Mouse (Mus musculus) gastrocnemius, adult 2 months (tissue): Measurements from ENCODE around the gene Plin5. TPM values are rescaled to one million over a fixed set of nuclear protein-coding genes. Genes with fewer than 3 reads are reported as not detected.
A peak's percentile ranks its signal among the peaks of the same experiment; 100 is the strongest.

ENCODE experiments used
- DNase-seq: peaks from one replicate; pipeline ENCODE4 v3.0.0; 2022
- H3K27ac ChIP-seq: fragments of 200-600 bp; 2 replicates; pipeline ENCODE4 v1.8.1; 2022; ENCODE audit warnings: mild to moderate bottlenecking
- H3K4me3 ChIP-seq: fragments of 200-600 bp; 2 replicates; pipeline ENCODE4 v1.8.1; 2022; ENCODE audit warnings: mild to moderate bottlenecking, moderate library complexity
- CTCF ChIP-seq: fragments of 200-600 bp; IDR thresholded peaks from 2 replicates; pipeline ENCODE4 v1.8.1; 2022; ENCODE audit warnings: antibody characterized with exemption, mild to moderate bottlenecking, moderate library complexity
- intact Hi-C: fragments of 180-260 bp; cut with DNase I; formaldehyde crosslinking; loops from one replicate; pipeline ENCODE4 v1.15.1; 2025
- long read RNA-seq, 2 experiments: library from polyadenylated mRNA; stranded (forward); transcript quantifications; one replicate each; pipeline ENCODE4 v2.0.0; 2021
- total RNA-seq, 2 experiments: library from RNA; stranded (reverse); gene quantifications; 2 replicates each; pipeline ENCODE4 v1.2.3; 2021

Gene Plin5
- 10 to 100 TPM; 22.9 to 55.7 TPM for total RNA-seq
- long read RNA-seq, experiment 1, transcript Plin5-202 (8 exons, 1,986 nt), result minor isoform, 24 of 242 reads
- long read RNA-seq, experiment 1, transcript Plin5-201 (9 exons, 1,986 nt), result major isoform, 172 of 242 reads
- long read RNA-seq, experiment 1, partial matches to known transcripts, result 23 of 242 reads
- long read RNA-seq, experiment 1, other reads (novel, unspliced or antisense), result 23 of 242 reads
- long read RNA-seq, experiment 2, transcript Plin5-201 (9 exons, 1,986 nt), result major isoform, 216 of 310 reads
- long read RNA-seq, experiment 2, transcript Plin5-202 (8 exons, 1,986 nt), result minor isoform, 27 of 310 reads
- long read RNA-seq, experiment 2, partial matches to known transcripts, result 27 of 310 reads
- long read RNA-seq, experiment 2, other reads (novel, unspliced or antisense), result 40 of 310 reads

DNA sequence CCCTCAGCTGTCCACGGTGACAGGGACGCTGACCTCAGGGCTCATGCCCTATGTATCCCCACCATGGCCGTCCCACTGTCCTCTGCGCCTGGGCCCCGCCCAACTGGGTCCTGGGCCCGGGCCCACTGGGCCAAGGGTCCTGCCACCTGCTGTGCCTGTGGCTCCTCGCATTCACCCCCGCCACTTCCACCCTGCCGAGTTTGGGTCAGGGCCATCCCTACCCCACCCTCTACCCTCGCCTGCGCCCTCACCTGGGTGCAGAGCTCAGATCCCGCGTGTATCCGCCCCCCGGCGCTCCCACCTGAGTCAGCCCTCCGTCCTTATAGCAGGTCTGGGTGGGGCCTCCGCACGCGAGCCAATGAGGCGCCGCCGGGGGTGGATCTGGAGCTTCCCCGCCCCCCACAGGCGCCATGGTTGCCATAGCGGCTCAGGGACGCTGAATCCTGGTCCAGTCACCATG, at the start of gene Plin5:
TSS of gene Plin5 (minus strand) at position 346 of the 460 bp plus-strand sequence.
- DNase-seq, result peak; percentile 88
- intact Hi-C loops, result loop anchor here (10.0 kb wide), 1 partner anchor 488 kb away; the partner anchor contains the start of gene 2410015M20Rik
- TF ChIP-seq CTCF, result no peak
- Histone ChIP-seq H3K27ac (peak within 1 kb of the TSS; percentile 87), H3K4me3 (peak within 1 kb of the TSS; percentile 73)

DNA sequence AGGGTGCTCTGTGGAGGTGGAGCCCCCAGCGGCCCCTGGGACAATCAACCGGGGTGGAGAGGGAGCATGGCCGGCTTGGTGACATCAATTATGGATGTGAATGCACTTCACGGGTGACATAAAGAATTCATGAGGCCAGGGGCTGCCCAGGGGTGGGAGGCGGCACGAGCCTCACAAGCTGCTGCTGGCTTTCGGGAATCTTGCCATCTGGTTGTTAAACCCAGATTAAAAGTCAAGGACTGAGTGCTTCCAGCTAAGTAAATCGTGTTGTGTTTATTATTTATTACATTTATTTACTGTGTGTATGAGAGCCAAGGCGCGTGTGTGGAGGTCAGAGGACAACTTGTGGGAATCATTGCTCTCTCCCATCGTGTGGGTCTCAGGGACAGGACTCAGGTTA, 48.3 kb upstream of the Plin5 start:
- TF ChIP-seq CTCF, result no peak
- intact Hi-C loops, result no loop called here

DNA sequence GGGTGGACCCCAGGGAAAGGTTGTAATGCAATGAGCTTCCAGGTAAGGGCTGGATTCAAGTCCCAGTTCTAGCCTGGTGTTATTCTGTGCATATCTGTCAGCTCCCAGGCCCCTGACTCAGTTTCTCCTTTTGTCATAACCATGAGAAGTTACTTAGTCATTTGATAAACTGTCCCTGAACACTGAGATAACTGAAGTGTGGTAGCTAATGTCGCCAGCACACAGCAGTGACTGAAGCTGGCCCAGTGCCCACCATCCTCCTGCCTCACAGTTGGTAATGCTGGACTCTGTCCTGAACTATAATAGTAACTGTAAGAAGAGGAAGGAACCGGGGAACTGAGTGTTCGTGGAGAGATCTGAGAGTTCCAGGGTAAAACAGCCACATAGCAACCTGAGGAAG, 47.1 kb upstream of the Plin5 start:
- no peak overlapping the region for H3K4me3 ChIP-seq
- intact Hi-C loops, result no loop called here
- DNase-seq, result no peak
- no peak for TF ChIP-seq CTCF
- peak overlapping the region; percentile 48; the same call in 1 of the 2 replicates for H3K27ac ChIP-seq

More for the DNA sequence above, 48.3 kb upstream of the Plin5 start:
- no peak for DNase-seq
- Histone ChIP-seq H3K4me3 (no peak overlapping the region), H3K27ac (no peak overlapping the region)

DNA sequence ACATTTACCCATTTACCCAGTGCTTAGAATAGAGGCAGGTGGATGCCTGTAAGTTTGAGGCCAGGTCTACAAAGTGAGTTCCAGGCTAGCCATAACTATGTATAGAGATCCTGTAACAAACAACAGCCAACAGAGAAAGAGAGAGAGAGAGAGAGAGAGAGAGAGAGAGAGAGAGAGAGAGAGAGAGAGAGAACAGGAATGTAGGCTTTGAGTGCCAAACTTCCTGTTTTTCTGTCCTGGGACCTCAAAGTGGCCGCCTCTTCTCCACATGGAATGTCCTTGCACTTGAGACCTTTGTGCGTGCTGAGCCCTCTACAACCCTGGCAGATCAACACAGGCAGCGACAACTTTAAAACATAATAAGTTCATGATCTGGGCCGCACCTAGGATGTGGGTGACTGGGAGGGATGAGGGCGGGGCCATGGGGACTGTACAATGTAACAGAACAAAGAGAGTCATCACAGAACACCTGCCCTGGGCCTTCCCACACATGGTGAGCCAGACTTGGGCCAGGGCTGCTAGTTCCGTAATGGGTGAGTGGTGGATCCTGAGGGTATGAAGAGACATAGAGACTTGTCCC, 46.2 kb upstream of the Plin5 start:
- no peak for TF ChIP-seq CTCF
- peak overlapping the region; percentile 72 for H3K4me3 ChIP-seq
- intact Hi-C loops, result no loop called here
- DNase-seq, result no peak
- H3K27ac ChIP-seq, result peak overlapping the region; percentile 76

DNA sequence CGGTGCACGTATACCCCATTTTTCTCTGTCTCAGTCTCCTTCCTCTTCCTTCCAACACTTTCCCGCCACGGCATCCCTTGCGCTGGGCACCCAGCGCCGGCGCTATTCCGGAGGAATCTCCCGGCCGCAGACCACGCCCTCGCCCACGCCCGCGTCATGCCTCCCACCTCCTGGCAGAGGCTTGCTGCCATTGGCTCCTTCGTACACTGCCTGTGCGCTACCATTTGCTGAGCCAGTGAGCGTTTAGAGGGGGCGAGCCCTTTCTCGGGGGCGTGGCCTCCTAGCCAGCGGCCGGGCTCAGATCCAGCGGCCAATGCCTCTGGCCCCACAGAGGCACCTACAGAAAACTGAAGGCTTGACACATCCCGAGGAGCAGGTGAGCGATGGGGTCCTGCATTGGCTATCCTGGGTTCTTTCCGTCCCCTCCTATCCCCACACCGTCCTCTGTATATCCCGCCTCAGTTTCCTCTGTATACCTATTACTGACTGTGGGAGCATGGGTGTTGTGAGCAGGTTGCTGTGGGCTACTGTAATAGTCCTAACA, 44.9 kb upstream of the Plin5 start, which contains the start of gene Tnfaip8l1:
TSS of gene Tnfaip8l1 (plus strand) at position 247 of the 544 bp plus-strand sequence.
- peak within 1 kb of the TSS; percentile 78 for H3K27ac ChIP-seq
- intact Hi-C loops, result no loop called here
- TF ChIP-seq CTCF, result no peak

DNA sequence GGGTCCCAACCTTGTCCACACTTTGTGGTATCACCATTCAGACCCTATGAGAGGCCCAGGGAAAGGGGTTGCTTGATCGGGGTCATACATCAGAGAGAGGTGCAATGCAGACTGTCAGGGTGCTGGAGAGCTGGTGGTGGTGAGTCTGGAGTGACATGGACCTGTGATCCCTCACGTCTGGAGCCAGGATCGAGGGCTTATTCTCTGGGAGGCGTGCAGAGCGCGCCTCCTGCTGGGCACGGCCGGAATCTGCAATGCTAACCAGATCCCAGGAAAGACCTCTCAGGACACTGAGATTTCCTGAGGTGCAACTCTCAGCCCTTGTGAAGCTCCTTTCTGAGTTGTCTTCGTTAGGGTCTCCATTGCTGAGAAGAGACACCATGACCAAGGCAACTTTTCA, 42.3 kb upstream of the Plin5 start:
- intact Hi-C loops, result loop anchor here (1.0 kb wide), 1 partner anchor 25 kb away; no protein-coding TSS in a partner anchor
- peak; percentile 95 for TF ChIP-seq CTCF
- DNase-seq, result peak; percentile 75
- H3K4me3 ChIP-seq, result no peak overlapping the region
- H3K27ac ChIP-seq, result no peak overlapping the region

More for the DNA sequence above, 44.9 kb upstream of the Plin5 start, which contains the start of gene Tnfaip8l1:
- peak; percentile 96 for DNase-seq
- peak within 1 kb of the TSS; percentile 72 for H3K4me3 ChIP-seq

DNA sequence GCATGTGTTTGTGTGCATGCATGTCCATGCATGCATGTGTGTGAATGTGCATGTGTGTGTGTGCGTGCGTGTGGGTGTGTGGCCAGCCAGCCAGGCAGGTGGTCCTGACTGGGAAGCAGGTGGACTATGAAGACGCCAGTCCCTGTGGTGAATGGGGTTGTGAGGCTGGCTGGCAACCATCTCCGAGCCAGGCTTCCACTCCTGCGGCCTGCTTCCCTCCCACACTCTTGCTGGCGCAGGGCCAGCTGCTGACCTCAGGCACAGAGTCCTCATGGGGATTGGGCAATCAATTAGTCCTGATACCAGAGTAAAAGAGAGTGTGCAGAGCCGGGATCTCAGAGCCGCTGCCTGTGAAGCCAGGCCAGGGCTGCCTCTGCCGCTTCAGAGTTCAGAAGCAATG, 36.2 kb upstream of the Plin5 start:
- peak; percentile 75 for DNase-seq
- no peak for TF ChIP-seq CTCF
- Histone ChIP-seq H3K27ac (no peak overlapping the region), H3K4me3 (no peak overlapping the region)
- intact Hi-C loops, result no loop called here

DNA sequence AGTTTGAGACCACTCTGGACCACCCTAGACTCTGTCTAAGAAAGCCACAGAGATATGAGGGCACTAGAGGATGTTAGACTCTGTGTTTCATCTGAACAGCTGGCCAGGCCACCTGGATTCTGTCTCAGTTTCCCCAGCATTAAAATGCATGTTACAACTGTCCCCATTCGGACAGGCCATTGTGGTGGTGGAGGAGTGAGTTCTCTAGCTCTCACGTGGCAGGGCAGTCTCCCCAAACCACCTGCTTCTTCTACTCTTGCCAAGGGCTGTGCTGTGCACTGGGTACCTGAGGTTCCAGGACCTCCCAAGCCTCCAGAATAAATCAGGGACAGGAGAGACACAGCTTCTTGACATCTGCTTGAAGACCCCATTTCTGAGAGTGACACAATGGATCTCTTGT, 32.5 kb upstream of the Plin5 start:
- TF ChIP-seq CTCF, result no peak
- Histone ChIP-seq H3K27ac (no peak overlapping the region), H3K4me3 (no peak overlapping the region)
- intact Hi-C loops, result no loop called here
- DNase-seq, result no peak

DNA sequence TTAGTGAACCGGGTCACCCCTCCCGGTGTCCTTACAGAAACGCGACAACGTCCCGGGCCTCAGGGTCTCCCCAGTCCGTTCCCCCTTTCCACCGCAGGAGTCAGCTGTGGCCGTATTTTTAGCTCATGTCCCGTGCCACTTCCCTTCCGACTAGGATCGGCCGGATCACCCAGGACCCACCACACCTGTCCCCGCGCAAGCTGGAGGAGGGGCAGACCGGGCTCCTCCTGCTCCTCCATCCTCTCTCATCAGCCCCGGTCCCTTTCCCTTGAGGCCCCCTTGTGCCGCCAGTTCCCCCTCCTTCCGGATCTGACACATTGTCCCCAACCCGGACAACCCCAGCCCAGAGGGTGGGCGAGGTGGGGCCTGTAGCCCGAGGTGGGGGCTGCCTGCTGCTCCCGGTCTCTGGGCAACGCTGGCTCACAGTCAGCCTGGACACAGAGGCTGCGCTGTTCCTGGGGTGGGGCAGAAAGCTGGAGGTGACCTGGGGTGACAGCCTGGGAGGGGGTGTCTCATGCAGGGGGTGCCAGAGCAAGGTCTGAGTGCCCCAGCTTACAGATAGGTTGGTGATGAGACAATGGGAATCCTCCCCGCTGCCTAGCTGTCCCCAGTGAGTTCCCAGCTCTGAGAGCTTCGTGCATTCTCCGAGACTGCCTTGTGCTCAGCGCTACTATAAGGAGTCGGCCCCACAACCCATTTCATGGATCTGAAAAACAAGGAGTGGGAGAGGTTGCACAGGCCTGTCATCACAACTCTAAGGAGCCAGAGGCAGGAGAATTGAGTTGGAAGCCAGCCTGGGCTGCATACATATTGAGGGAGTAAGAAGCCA, 31.6 kb upstream of the Plin5 start:
- no peak for TF ChIP-seq CTCF
- Histone ChIP-seq H3K27ac (no peak overlapping the region), H3K4me3 (no peak overlapping the region)
- DNase-seq, result no peak
- intact Hi-C loops, result no loop called here

DNA sequence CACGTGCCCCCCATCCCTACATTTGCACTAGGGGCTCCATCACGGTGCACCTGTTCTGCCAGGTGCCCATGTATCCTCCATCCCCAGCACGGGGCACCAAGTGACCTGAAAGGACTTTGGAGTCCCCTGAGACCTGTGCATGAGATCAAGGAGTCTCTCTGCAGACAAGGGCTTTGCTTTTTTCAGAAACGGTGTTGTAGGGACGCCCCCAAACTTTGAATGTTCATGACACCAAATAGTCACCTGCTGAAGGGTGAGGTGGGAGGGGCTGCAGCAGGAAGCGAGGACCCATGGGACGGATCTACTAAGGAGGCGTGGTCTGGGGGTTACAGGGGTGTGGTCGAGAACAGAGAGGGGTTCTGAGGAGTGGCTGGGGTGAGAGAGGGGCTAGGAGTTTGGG, 30.9 kb upstream of the Plin5 start:
- DNase-seq, result no peak
- Histone ChIP-seq H3K4me3 (no peak overlapping the region), H3K27ac (no peak overlapping the region)
- intact Hi-C loops, result no loop called here
- TF ChIP-seq CTCF, result no peak

DNA sequence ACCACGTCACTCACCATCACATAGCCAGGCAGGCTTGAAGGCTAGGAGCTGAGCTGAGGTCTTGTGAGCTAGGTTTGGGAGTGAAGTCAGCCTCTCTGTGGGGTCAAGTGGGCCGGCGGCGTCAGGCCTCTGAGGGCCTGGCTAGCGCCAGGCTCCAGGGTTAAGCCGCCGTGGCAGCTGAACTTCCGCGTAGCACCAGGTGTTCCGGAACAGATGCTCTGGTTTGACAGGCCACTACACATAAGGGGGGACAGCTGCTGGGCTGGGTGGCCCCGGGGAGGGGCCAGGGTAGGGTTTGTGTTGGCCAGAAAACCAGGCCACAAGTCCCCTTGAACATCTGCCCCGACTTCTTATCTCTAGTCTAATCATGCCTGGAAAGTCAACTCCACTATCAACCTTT, 30.0 kb upstream of the Plin5 start:
- TF ChIP-seq CTCF, result no peak
- intact Hi-C loops, result no loop called here
- Histone ChIP-seq H3K27ac (no peak overlapping the region), H3K4me3 (no peak overlapping the region)
- DNase-seq, result no peak

DNA sequence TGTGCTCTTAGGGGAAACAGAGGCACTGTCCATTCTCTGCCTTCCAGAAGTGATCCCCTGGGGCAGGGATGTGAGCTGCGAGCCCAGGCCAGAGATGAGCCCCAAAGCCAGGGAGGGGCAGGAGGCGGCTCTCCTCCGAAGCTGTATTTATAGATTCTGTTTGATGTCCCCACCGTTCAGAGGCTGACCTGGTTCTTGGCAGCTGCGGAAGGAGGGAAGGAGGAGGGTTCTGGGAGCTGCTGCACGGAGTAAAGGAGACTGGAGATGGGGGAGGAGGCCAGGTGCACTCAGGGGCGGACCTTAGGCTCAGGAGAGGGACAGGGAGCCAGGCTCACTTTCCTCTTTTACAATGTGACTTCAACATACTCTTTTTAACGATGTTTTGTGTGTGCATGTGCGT, 28.7 kb upstream of the Plin5 start:
- DNase-seq, result no peak
- H3K27ac ChIP-seq, result no peak overlapping the region
- no peak for TF ChIP-seq CTCF
- intact Hi-C loops, result no loop called here
- no peak overlapping the region for H3K4me3 ChIP-seq
